8 mouse cellular contexts compared by ENCODE assay signal in the genomic region with DNA sequence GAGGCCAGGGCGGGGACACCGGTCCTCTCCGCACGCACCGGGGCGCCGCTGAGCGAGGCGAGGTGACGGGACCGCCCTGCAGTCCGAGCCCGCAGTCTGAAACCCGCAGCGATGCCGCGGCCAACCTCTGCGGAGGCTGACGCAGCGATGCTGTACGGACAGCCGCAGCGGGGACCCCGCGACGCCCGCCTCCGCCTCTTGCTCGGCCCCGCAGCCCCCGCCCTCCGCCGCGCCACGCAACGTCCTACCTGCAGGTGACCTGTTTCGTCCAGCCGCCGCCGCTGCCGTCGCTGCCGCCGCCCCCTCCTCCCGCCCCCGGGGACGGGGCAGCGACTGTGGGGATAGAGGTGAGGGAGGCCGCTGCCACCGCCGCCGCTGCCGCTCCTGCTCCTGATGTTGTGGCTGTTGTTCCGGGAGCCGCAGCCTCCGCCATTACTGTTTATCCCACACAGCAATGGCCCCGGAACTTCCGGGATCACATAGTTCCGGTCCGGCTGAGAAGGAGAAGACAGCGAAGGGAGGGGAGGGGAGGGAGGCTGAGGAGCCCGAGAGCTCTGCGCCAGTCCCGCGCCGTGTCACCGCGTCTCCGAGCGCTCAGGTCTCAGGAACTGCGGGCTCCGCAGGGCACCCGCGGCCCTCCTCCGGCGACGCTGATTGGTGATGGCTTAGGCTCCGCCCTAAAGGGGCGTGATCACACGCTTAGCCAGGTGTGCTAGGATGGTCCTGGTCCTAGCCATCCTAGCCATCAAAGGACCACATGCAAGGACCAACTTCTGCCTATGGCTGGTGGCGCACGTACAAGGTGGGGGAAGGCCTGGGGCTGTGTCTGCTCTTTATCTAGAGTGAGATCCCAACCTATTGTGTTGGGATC. TPM values are rescaled to one million over a fixed set of nuclear protein-coding genes. Genes with fewer than 3 reads are reported as not detected.
DNase-seq lines count a peak whose midpoint lies in the region; ATAC-seq and TF ChIP-seq lines count a peak whose summit lies in the region.

A gene (minus strand): TSS at position 612 of the 871 bp plus-strand sequence.

- ATAC-seq in activated CD4-positive, CD25-positive, alpha-beta regulatory T cell, adult 4 months = peak; percentile 75
- ATAC-seq in megakaryocyte progenitor cell, adult 5-6 weeks (replicated peaks; ENCODE audit: poor library complexity) = peak; percentile 73

- H3K27ac ChIP-seq in cortical plate, adult 2 months (ENCODE audit: insufficient read depth, low read length) = peak within 1 kb of the TSS; percentile 86

- H3K4me1 ChIP-seq in cortical plate, adult 2 months (ENCODE audit: control insufficient read depth, insufficient read depth, low read length) = peaks cover 2% of the 10 kb centered on the region

- TF ChIP-seq CTCF in cortical plate, adult 2 months (IDR thresholded peaks at IDR 0.05; ENCODE audit: extremely low read depth, insufficient read depth, low read length) = no peak

- DNase-seq in gastrocnemius, postnatal 10 days = peak; percentile 57
- DNase-seq in induced T-regulatory cell, adult 2 months (ENCODE audit: low read depth) = peak; percentile 87
- peak; percentile 72 to 80 for DNase-seq in left cerebral cortex, adult 9 months (ENCODE audit: low spot score in 2 of 2)
- DNase-seq in right cerebral cortex, postnatal 14 days = peak; percentile 80
- peak; percentile 67 to 79 for DNase-seq in urinary bladder, postnatal 36 days (ENCODE audit: low spot score in 2 of 2)

- H3K4me3 ChIP-seq in cortical plate, adult 2 months (ENCODE audit: insufficient read depth, low read length) = peak within 1 kb of the TSS; percentile 86

- TF ChIP-seq POLR2A in cortical plate, adult 2 months (IDR thresholded peaks at IDR 0.05; ENCODE audit: extremely low read depth, insufficient read depth, low read length) = peak; percentile 82

RNA-seq across cellular contexts. Expression of the gene that starts here (rescaled TPM):
- polyA plus RNA-seq in activated CD4-positive, CD25-positive, alpha-beta regulatory T cell, adult 4 months (2017; shearing (Covaris generic)) = 10 to 100 TPM; 58.4 to 63.4 TPM
- polyA plus RNA-seq in cortical plate, adult 2 months (2012; rRNA removed) = 105 and 109 TPM in 2 replicates
- total RNA-seq in gastrocnemius, postnatal 10 days (2021) = 10 to 100 TPM; 30.4 to 31.8 TPM
- total RNA-seq in megakaryocyte progenitor cell, adult 5-6 weeks (2015) = 43.6 and 49.2 TPM in 2 replicates
- 31.7 and 34.4 TPM in 2 replicates for total RNA-seq in megakaryocyte progenitor cell, adult 5-6 weeks (2017)

Comparison
In these comparisons a context has a peak if more than half of its experiments do, and no peak if none do; other contexts are left out.
1. Peak in every context shown above with its lines: DNase-seq, ATAC-seq, H3K4me3 ChIP-seq and H3K27ac ChIP-seq.